Mouse (Mus musculus): ENCODE data around the gene Kctd10. TPM values are rescaled to one million over a fixed set of nuclear protein-coding genes. Genes with fewer than 3 reads are reported as not detected.

The Kctd10 gene
- polyA plus RNA-seq, 1 experiment from 2014 or later: 96.4 TPM

GRCm38 (mm10) chr5:114378177-114378920 is 2.0 kb downstream of the Kctd10 start:
- peak overlapping the region; percentile 84 for H3K4me3 ChIP-seq (ENCODE audit: low read depth, low read length)
- H3K36me3 ChIP-seq (ENCODE audit: control insufficient read depth, insufficient read depth, low read length): peaks cover 13% of the 10 kb centered on the region
- no peak for TF ChIP-seq CTCF (IDR thresholded peaks at IDR 0.05; ENCODE audit: low read depth)
- no peaks in the 10 kb centered on the region for H3K27me3 ChIP-seq (ENCODE audit: control insufficient read depth, insufficient read depth, low read length)
- no peaks in the 10 kb centered on the region for H3K9me3 ChIP-seq (ENCODE audit: control insufficient read depth, low read length)
- H3K9ac ChIP-seq (ENCODE audit: low read length): peak overlapping the region; percentile 97
- ATAC-seq (ENCODE audit: low FRiP score, low TSS enrichment) (no peak), DNase-seq (ENCODE audit: low spot score) (peak; percentile 35)
- peaks cover 15% of the 10 kb centered on the region for H3K4me1 ChIP-seq (replicated peaks; ENCODE audit: control insufficient read depth, insufficient read depth)
- peak overlapping the region; percentile 83 for H3K4me2 ChIP-seq (replicated peaks; ENCODE audit: low read depth)
- 32% methylated on average over 10 of the region's 10 CpGs for WGBS
- H3K27ac ChIP-seq (replicated peaks): peak overlapping the region; percentile 94

- Histone ChIP-seq H3K27ac (replicated peaks) (peak overlapping the region; percentile 95), H3K4me1 (replicated peaks; ENCODE audit: control insufficient read depth, insufficient read depth) (peaks cover 39% of the 10 kb centered on the region), H3K4me2 (replicated peaks; ENCODE audit: low read depth) (no peak overlapping the region; the same call in 1 of the 2 replicates), H3K4me3 (ENCODE audit: low read depth, low read length) (no peak overlapping the region), H3K36me3 (ENCODE audit: control insufficient read depth, insufficient read depth, low read length) (peaks cover 13% of the 10 kb centered on the region), H3K27me3 (ENCODE audit: control insufficient read depth, insufficient read depth, low read length) (no peaks in the 10 kb centered on the region), H3K9ac (ENCODE audit: low read length) (0 out of 2 replicates have a peak overlapping the region, but pooled peaks have one; percentile 23), H3K9me3 (ENCODE audit: control insufficient read depth, low read length) (no peaks in the 10 kb centered on the region)
- DNase-seq (ENCODE audit: low spot score): peak; percentile 46
- TF ChIP-seq CTCF (IDR thresholded peaks at IDR 0.05; ENCODE audit: low read depth): no peak
- WGBS: 70% methylated on average over 23 of the region's 23 CpGs
- no peak for ATAC-seq (ENCODE audit: low FRiP score, low TSS enrichment)
Observed at GRCm38 (mm10) chr5:114374409-114375213, 5.7 kb downstream of the Kctd10 start.

- Histone ChIP-seq H3K4me3 (ENCODE audit: low read depth, low read length) (no peak overlapping the region), H3K36me3 (ENCODE audit: control insufficient read depth, insufficient read depth, low read length) (peaks cover 16% of the 10 kb centered on the region), H3K4me2 (replicated peaks; ENCODE audit: low read depth) (no peak overlapping the region), H3K27ac (replicated peaks) (peak overlapping the region; percentile 95), H3K4me1 (replicated peaks; ENCODE audit: control insufficient read depth, insufficient read depth) (peaks cover 40% of the 10 kb centered on the region), H3K9me3 (ENCODE audit: control insufficient read depth, low read length) (no peaks in the 10 kb centered on the region), H3K9ac (ENCODE audit: low read length) (peak overlapping the region; percentile 35; the same call in 1 of the 2 replicates), H3K27me3 (ENCODE audit: control insufficient read depth, insufficient read depth, low read length) (no peaks in the 10 kb centered on the region)
- TF ChIP-seq EP300 (optimal IDR thresholded peaks at IDR 0.05): no peak
- no peak for TF ChIP-seq CTCF (IDR thresholded peaks at IDR 0.05; ENCODE audit: low read depth)
- 60% methylated on average over 9 of the region's 9 CpGs for WGBS
- DNase-seq (ENCODE audit: low spot score) (no peak), ATAC-seq (ENCODE audit: low FRiP score, low TSS enrichment) (no peak)
Observed at GRCm38 (mm10) chr5:114373581-114373980, 6.7 kb downstream of the Kctd10 start.

DNA sequence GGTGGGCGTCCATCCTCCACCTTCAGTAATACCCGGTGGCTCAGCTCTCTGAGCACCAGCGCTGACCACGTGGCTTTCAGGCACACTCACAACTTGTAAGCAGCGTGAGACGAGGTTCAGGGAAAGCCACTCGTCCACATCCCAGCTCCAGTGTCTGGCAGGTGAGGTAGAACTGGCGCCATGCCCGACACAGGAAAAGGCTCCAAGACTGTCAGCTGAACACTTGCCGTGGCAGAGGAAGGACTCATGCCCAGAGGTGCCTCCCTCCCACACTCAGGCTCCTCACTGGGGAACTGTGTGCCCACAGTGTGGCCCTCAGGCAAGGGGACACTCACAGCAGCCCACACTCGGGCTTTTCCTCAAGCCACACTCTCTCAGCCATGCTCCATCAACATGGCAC is 7.1 kb downstream of the Kctd10 start:
- ATAC-seq (ENCODE audit: low FRiP score, low TSS enrichment): no peak
- TF ChIP-seq CTCF (IDR thresholded peaks at IDR 0.05; ENCODE audit: low read depth) (no peak), EP300 (optimal IDR thresholded peaks at IDR 0.05) (no peak)
- Histone ChIP-seq H3K4me1 (replicated peaks; ENCODE audit: control insufficient read depth, insufficient read depth) (peaks cover 40% of the 10 kb centered on the region), H3K4me3 (ENCODE audit: low read depth, low read length) (no peak overlapping the region), H3K4me2 (replicated peaks; ENCODE audit: low read depth) (no peak overlapping the region), H3K9ac (ENCODE audit: low read length) (peak overlapping the region; percentile 35), H3K27ac (replicated peaks) (peak overlapping the region; percentile 95), H3K36me3 (ENCODE audit: control insufficient read depth, insufficient read depth, low read length) (peaks cover 18% of the 10 kb centered on the region), H3K27me3 (ENCODE audit: control insufficient read depth, insufficient read depth, low read length) (no peaks in the 10 kb centered on the region), H3K9me3 (ENCODE audit: control insufficient read depth, low read length) (no peaks in the 10 kb centered on the region)
- WGBS: 48% methylated on average over 11 of the region's 11 CpGs
- DNase-seq (ENCODE audit: low spot score): no peak

DNA sequence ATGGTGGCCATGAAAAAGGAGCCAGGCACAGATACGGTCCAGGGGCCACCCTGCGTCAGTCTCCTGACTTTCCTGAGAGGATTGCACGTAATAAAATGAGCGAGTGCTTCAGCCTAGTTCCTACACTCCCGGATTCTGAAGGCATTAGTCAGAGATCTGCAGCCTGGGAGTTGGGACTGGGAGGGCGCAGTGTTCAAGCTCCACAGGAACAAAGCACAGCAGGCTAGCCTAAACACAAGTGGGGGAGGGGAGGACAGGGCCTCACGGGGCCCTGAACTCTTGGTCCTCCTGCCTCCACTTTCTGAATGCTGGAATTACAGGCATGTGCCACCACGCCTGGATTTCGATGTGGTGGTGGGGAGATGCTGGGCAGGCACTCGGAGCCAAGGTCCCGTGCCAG is 7.7 kb downstream of the Kctd10 start:
- TF ChIP-seq EP300 (optimal IDR thresholded peaks at IDR 0.05): no peak
- no peak for TF ChIP-seq CTCF (IDR thresholded peaks at IDR 0.05; ENCODE audit: low read depth)
- peak overlapping the region; percentile 24; the same call in 1 of the 2 replicates for H3K4me2 ChIP-seq (replicated peaks; ENCODE audit: low read depth)
- H3K36me3 ChIP-seq (ENCODE audit: control insufficient read depth, insufficient read depth, low read length): peaks cover 21% of the 10 kb centered on the region
- H3K9me3 ChIP-seq (ENCODE audit: control insufficient read depth, low read length): no peaks in the 10 kb centered on the region
- peak; percentile 53 for ATAC-seq (ENCODE audit: low FRiP score, low TSS enrichment)
- H3K9ac ChIP-seq (ENCODE audit: low read length): peak overlapping the region; percentile 36; the same call in 1 of the 2 replicates
- H3K27ac ChIP-seq (replicated peaks): peak overlapping the region; percentile 95
- 21% methylated on average over 11 of the region's 11 CpGs for WGBS
- no peaks in the 10 kb centered on the region for H3K27me3 ChIP-seq (ENCODE audit: control insufficient read depth, insufficient read depth, low read length)
- H3K4me1 ChIP-seq (replicated peaks; ENCODE audit: control insufficient read depth, insufficient read depth): peaks cover 39% of the 10 kb centered on the region
- peak; percentile 54 for DNase-seq (ENCODE audit: low spot score)
- H3K4me3 ChIP-seq (ENCODE audit: low read depth, low read length): no peak overlapping the region

Data from stomach, postnatal 0 days (tissue).